Mouse (Mus musculus): ENCODE measurements around the gene Galnt18. TPM values are rescaled to one million over a fixed set of nuclear protein-coding genes. Genes with fewer than 3 reads are reported as not detected.

The Galnt18 gene
- polyA plus RNA-seq, 1 experiment from 2014 or later, result 13.6 TPM

DNA sequence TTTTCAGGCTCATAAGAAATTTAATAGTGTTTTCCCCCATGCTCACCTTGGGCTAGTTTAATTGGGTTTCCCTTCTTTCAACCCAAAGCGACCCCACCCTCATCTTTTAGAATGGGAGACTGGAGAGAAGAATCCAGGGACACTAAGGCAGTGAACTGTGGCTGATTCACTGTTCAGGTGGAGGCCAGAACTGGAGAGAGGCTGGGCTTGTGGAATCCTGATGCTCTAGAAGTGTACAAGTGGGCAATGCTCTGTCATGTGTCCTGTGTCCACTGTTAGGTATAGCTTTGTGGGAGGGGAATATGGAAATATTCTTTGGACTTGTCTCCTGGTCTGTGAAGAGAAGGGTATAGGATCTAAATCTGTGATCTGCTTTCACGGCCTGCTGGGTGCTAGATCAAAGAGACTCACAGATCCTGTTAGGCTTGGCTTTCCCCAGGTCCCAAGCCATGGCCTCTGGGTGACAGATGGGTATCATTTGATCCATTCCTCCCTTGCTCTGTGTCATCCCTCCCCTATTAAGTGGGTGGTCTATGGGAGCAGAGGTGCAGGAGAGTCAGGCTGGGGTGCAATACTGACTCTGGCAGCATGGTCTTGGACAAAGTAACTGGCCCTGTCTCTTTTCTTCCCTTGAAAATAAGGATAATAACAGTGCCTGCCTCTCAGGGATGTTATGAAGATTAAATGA, 270.5 kb downstream of the Galnt18 start:
- H3K9ac ChIP-seq (ENCODE audit: low read length), result no peak overlapping the region
- 76% methylated on average over 2 of the region's 2 CpGs for whole genome bisulfite sequencing

DNA sequence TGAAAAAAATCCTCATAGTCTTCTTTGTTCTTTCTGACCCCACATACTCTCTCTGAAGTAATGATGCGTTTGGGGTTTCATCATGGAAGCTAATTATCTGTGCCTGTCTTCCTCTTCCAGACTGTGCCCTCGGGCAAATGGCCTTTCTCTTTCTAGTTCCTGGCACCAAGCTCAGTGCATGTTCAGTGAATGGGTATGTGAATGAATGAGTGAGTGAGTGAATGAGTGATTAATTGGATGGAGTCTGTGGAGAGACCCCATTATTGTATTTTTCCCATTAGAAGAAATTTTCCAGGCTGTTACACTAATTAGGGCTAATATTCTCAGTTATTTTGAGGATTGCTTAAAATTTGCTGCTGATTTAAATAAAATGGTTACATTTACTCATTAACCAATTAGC, 279.2 kb downstream of the Galnt18 start:
- Histone ChIP-seq H3K9ac (ENCODE audit: low read length) (no peak overlapping the region), H3K36me3 (ENCODE audit: control insufficient read depth, insufficient read depth, low read length) (no peaks in the 10 kb centered on the region), H3K9me3 (ENCODE audit: control insufficient read depth, low read length) (no peaks in the 10 kb centered on the region), H3K27me3 (ENCODE audit: control insufficient read depth, insufficient read depth, low read length) (no peaks in the 10 kb centered on the region), H3K27ac (replicated peaks in 1 of 2; ENCODE audit: control insufficient read depth in 1 of 2, insufficient read depth in 1 of 2, low read depth in 2 of 2, low read length in 2 of 2) (no peak overlapping the region), H3K4me2 (ENCODE audit: low read length) (no peak overlapping the region), H3K4me1 (ENCODE audit: control insufficient read depth in 2 of 2, insufficient read depth in 2 of 2, low read length in 2 of 2) (no peaks in the 10 kb centered on the region), H3K4me3 (ENCODE audit: control insufficient read depth in 1 of 2, insufficient read depth in 1 of 2, low read depth in 1 of 2, low read length in 2 of 2) (no peak overlapping the region)
- ATAC-seq (ENCODE audit: insufficient number of reproducible peaks, insufficient read depth, low FRiP score, low read depth), result no peak
- WGBS, result 79% methylated on average over 2 of the region's 2 CpGs

More for the DNA sequence above, 270.5 kb downstream of the Galnt18 start:
- Histone ChIP-seq H3K9me3 (ENCODE audit: control insufficient read depth, low read length) (no peaks in the 10 kb centered on the region), H3K4me1 (ENCODE audit: control insufficient read depth in 2 of 2, insufficient read depth in 2 of 2, low read length in 2 of 2) (no peaks in the 10 kb centered on the region), H3K36me3 (ENCODE audit: control insufficient read depth, insufficient read depth, low read length) (no peaks in the 10 kb centered on the region), H3K27ac (replicated peaks in 1 of 2; ENCODE audit: control insufficient read depth in 1 of 2, insufficient read depth in 1 of 2, low read depth in 2 of 2, low read length in 2 of 2) (no peak overlapping the region), H3K4me2 (ENCODE audit: low read length) (no peak overlapping the region), H3K27me3 (ENCODE audit: control insufficient read depth, insufficient read depth, low read length) (no peaks in the 10 kb centered on the region), H3K4me3 (ENCODE audit: control insufficient read depth in 1 of 2, insufficient read depth in 1 of 2, low read depth in 1 of 2, low read length in 2 of 2) (no peak overlapping the region)
- ATAC-seq (ENCODE audit: insufficient number of reproducible peaks, insufficient read depth, low FRiP score, low read depth), result no peak

DNA sequence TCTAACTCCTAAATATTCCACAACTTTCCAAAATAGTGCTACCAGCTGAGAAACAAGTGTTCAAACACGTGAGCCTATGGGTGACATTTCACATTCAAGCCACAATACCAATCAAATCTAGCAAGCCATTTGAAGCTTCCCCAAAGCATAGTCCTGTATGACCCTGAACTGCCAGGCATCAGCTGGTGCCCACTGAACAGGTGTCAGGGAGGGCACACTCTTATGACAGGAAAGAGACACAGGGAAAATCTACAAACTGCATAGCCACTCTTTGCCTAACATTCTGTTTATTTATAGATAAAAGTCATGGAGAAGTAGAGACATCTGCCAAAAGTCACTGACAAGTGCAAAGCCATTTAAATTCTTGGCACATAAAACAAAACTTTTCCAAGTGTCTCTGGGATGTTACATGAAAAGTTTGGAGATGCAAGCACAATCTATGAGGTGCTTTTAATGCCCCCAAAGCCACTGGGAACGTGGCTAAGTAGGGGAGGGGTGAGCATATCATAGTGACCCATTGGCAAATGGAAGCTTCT, 280.5 kb downstream of the Galnt18 start:
- 56% methylated on average over 2 of the region's 2 CpGs for WGBS
- Histone ChIP-seq H3K36me3 (ENCODE audit: control insufficient read depth, insufficient read depth, low read length) (no peaks in the 10 kb centered on the region), H3K27ac (replicated peaks in 1 of 2; ENCODE audit: control insufficient read depth in 1 of 2, insufficient read depth in 1 of 2, low read depth in 2 of 2, low read length in 2 of 2) (no peak overlapping the region), H3K4me1 (ENCODE audit: control insufficient read depth in 2 of 2, insufficient read depth in 2 of 2, low read length in 2 of 2) (no peaks in the 10 kb centered on the region), H3K9ac (ENCODE audit: low read length) (no peak overlapping the region), H3K9me3 (ENCODE audit: control insufficient read depth, low read length) (no peaks in the 10 kb centered on the region), H3K4me3 (ENCODE audit: control insufficient read depth in 1 of 2, insufficient read depth in 1 of 2, low read depth in 1 of 2, low read length in 2 of 2) (no peak overlapping the region), H3K27me3 (ENCODE audit: control insufficient read depth, insufficient read depth, low read length) (no peaks in the 10 kb centered on the region), H3K4me2 (ENCODE audit: low read length) (no peak overlapping the region)
- no peak for ATAC-seq (ENCODE audit: insufficient number of reproducible peaks, insufficient read depth, low FRiP score, low read depth)

DNA sequence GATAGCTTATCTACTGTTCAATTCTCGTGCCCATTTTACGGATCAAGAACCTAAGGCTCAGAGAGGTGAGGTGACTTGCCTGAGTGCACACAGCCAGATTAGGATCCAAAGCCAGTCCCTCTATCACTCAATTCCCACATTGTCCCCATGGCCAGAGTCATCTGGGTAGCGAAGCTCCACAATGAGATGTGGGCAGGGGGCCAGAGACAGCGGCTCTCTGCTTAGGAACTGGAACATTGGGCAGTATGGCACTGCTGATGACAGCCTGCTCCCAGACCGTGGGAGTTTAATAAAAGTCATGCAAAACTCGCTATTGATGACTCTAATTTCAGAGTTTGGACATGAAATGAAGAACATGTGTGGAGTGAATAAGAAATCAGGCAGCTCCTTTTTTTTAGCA, 282.6 kb downstream of the Galnt18 start:
- Histone ChIP-seq H3K9ac (ENCODE audit: low read length) (no peak overlapping the region), H3K9me3 (ENCODE audit: control insufficient read depth, low read length) (no peaks in the 10 kb centered on the region), H3K4me3 (ENCODE audit: control insufficient read depth in 1 of 2, insufficient read depth in 1 of 2, low read depth in 1 of 2, low read length in 2 of 2) (no peak overlapping the region), H3K4me2 (ENCODE audit: low read length) (no peak overlapping the region), H3K27me3 (ENCODE audit: control insufficient read depth, insufficient read depth, low read length) (no peaks in the 10 kb centered on the region), H3K27ac (replicated peaks in 1 of 2; ENCODE audit: control insufficient read depth in 1 of 2, insufficient read depth in 1 of 2, low read depth in 2 of 2, low read length in 2 of 2) (no peak overlapping the region), H3K36me3 (ENCODE audit: control insufficient read depth, insufficient read depth, low read length) (no peaks in the 10 kb centered on the region), H3K4me1 (ENCODE audit: control insufficient read depth in 2 of 2, insufficient read depth in 2 of 2, low read length in 2 of 2) (peaks cover 0 to 4% of the 10 kb centered on the region in 2 experiments; a peak in 2 of 4 replicates)
- no peak for ATAC-seq (ENCODE audit: insufficient number of reproducible peaks, insufficient read depth, low FRiP score, low read depth)
- 75% methylated on average over 6 of the region's 6 CpGs for WGBS

DNA sequence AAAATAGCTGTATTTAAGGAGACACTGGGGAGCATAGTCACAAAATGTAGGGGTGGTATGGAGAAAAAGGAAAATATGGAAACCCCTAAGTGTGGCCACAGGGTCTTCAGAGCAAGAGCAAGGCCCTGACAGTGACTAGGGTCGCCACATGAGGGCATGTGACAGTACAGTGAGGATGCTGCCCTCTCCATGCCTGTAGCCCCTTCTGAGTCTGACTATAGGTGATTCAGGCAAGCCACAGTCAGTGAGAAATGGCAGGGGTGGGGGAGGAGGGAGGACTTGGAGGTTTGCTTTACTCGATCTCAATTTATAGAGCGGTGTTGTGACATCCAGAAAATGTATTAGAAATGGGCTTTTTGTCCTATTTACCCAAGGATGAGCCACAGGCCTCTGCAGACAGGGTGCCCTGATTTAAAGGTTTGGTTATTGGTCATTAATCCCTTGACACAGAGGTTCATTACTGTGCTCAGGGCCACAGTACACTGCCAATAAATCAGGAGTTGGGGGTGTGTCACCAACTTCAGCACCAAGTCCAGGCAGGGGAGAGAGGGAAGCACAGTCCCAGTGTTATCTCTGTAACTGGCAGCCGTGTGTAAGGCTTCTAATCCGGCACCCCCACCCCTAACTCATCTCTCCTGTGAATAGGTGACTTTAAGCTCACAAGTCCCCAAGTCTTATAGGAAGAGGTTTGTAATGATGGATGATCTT, 287.4 kb downstream of the Galnt18 start:
- Histone ChIP-seq H3K27me3 (ENCODE audit: control insufficient read depth, insufficient read depth, low read length) (no peaks in the 10 kb centered on the region), H3K4me3 (ENCODE audit: control insufficient read depth in 1 of 2, insufficient read depth in 1 of 2, low read depth in 1 of 2, low read length in 2 of 2) (no peak overlapping the region), H3K4me1 (ENCODE audit: control insufficient read depth in 2 of 2, insufficient read depth in 2 of 2, low read length in 2 of 2) (peaks cover 0 to 7% of the 10 kb centered on the region in 2 experiments; a peak in 2 of 4 replicates), H3K9me3 (ENCODE audit: control insufficient read depth, low read length) (no peaks in the 10 kb centered on the region), H3K36me3 (ENCODE audit: control insufficient read depth, insufficient read depth, low read length) (no peaks in the 10 kb centered on the region), H3K4me2 (ENCODE audit: low read length) (no peak overlapping the region), H3K27ac (replicated peaks in 1 of 2; ENCODE audit: control insufficient read depth in 1 of 2, insufficient read depth in 1 of 2, low read depth in 2 of 2, low read length in 2 of 2) (peak overlapping the region in 1 of 2 experiments; percentile 47; a peak in 1 of 4 replicates), H3K9ac (ENCODE audit: low read length) (no peak overlapping the region)
- no peak for ATAC-seq (ENCODE audit: insufficient number of reproducible peaks, insufficient read depth, low FRiP score, low read depth)
- WGBS, result 67% methylated on average over 5 of the region's 5 CpGs

DNA sequence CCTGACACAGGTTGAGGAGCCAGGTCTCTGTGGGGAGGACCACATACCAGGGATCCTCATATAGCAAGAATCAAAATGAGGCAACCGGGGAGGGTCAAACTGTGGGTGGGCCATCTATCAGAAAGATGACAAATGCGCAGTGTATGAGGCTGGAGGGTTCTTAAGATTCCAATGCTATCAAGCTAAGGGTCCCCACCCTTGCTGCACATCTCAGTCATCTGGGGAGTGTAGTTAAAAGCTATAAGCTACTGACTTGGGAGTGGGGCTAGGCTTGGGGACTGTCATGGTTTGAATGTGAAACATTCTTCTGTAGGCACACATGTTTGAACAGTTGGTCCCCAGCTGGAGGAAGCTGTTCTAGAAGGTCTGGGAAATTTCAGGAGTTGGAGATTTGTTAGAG, 288.2 kb downstream of the Galnt18 start:
- Histone ChIP-seq H3K36me3 (ENCODE audit: control insufficient read depth, insufficient read depth, low read length) (no peaks in the 10 kb centered on the region), H3K4me1 (ENCODE audit: control insufficient read depth in 2 of 2, insufficient read depth in 2 of 2, low read length in 2 of 2) (peaks cover 0 to 7% of the 10 kb centered on the region in 2 experiments; a peak in 2 of 4 replicates), H3K4me2 (ENCODE audit: low read length) (no peak overlapping the region), H3K9me3 (ENCODE audit: control insufficient read depth, low read length) (no peaks in the 10 kb centered on the region), H3K27ac (replicated peaks in 1 of 2; ENCODE audit: control insufficient read depth in 1 of 2, insufficient read depth in 1 of 2, low read depth in 2 of 2, low read length in 2 of 2) (peak overlapping the region; percentile 22 to 47; a peak in 1 of 4 replicates), H3K27me3 (ENCODE audit: control insufficient read depth, insufficient read depth, low read length) (no peaks in the 10 kb centered on the region), H3K9ac (ENCODE audit: low read length) (no peak overlapping the region), H3K4me3 (ENCODE audit: control insufficient read depth in 1 of 2, insufficient read depth in 1 of 2, low read depth in 1 of 2, low read length in 2 of 2) (no peak overlapping the region)
- ATAC-seq (ENCODE audit: insufficient number of reproducible peaks, insufficient read depth, low FRiP score, low read depth), result no peak; the same call in 1 of the 2 replicates
- 53% methylated on average over 2 of the region's 2 CpGs for WGBS

DNA sequence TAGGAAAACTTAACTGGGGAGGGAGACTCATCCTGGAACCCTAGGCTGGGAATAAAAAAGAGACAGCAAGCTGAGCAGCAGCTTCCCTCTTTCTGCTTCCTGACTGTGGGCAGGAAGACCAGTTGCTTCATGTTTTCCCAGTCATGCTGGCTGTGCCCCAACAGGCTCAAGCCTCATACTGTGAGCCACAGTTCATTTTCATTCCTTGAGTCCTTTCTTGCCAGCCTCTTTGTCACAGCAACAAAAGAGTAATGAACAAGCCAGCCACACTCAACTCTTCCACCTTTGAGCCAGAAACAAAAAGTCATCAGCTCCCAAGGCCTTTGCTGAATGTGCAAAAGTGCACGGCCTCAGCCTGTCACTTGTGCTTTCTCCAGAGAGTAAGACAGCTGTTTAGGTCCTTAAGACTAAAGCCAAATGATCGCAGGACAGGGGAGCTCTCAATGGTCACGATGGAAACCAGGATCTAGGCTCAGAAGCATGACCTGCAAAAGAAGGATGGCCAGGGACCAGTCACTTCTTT, 292.9 kb downstream of the Galnt18 start:
- Histone ChIP-seq H3K4me3 (ENCODE audit: control insufficient read depth in 1 of 2, insufficient read depth in 1 of 2, low read depth in 1 of 2, low read length in 2 of 2) (no peak overlapping the region), H3K9me3 (ENCODE audit: control insufficient read depth, low read length) (no peaks in the 10 kb centered on the region), H3K27ac (replicated peaks in 1 of 2; ENCODE audit: control insufficient read depth in 1 of 2, insufficient read depth in 1 of 2, low read depth in 2 of 2, low read length in 2 of 2) (no peak overlapping the region), H3K4me1 (ENCODE audit: control insufficient read depth in 2 of 2, insufficient read depth in 2 of 2, low read length in 2 of 2) (0 out of 4 replicates have a peak, but pooled peaks cover 0 to 2% of the 10 kb centered on the region in 2 experiments), H3K4me2 (ENCODE audit: low read length) (no peak overlapping the region), H3K27me3 (ENCODE audit: control insufficient read depth, insufficient read depth, low read length) (no peaks in the 10 kb centered on the region), H3K9ac (ENCODE audit: low read length) (no peak overlapping the region), H3K36me3 (ENCODE audit: control insufficient read depth, insufficient read depth, low read length) (no peaks in the 10 kb centered on the region)
- no peak for ATAC-seq (ENCODE audit: insufficient number of reproducible peaks, insufficient read depth, low FRiP score, low read depth)
- WGBS, result 68% methylated on average over 3 of the region's 3 CpGs
